Mouse (Mus musculus): ENCODE results near the gene Cyb561d2.

GRCm38 (mm10) chr9:107490625-107491024, 51.4 kb downstream of the Cyb561d2 start:
- no peak for TF ChIP-seq CTCF (IDR thresholded peaks at IDR 0.05; ENCODE audit: extremely low read depth, insufficient read depth, low read length)
- no peak for TF ChIP-seq POLR2A (IDR thresholded peaks at IDR 0.05; ENCODE audit: extremely low read depth, insufficient read depth, low read length)

All from cortical plate, adult 2 months (tissue).